Mouse (Mus musculus): ENCODE data around the gene Nrm.

DNA sequence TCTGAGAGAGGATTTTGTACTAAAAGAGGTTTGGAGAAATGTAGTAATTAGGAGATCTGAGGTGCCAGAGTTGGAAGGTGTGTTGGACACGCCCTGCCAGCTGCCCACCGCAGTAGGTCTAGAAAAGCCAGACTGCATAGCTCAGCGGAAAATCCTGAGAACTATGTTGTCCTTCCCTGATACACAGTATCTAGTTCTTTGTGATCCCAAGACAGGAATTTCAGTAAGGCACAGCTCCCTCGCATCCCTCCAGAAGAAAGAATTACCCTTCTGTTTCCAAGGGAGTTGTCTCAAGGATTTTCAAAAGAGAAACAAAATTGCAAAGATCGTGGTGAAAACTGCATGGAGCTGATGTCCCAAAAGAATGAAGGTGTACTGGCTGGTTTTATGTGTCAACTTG lies 22.5 kb upstream of the Nrm start:
- TF ChIP-seq GATA1 (IDR thresholded peaks at IDR 0.05; ENCODE audit: low read length) (no peak), TAL1 (IDR thresholded peaks at IDR 0.05; ENCODE audit: low read length) (no peak)
